Mouse (Mus musculus): ENCODE measurements at regions not wholly inside any gene's neighbourhood (a gene's known extent, or its start where the extent isn't known, plus 50 kb on each side); places are given as distances from the start of the nearest gene placed in this dataset.

DNA sequence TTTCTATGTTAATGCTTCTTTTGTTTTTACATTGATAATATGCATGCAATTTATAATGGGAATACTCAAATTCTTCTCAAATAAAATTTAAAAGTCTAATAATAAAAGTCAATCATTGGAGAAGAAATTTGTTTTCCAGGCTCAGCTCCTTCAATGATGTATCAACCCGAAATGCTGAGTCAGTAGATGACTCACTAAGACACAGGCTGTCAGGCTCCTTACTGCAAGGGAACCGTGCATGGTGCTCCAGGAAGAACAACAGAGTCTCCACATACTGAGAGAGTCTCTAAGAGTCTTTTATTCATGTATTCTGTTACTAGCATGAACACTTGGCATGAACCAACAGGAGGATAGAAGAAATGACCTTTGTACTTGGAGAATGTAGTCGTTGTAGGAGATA, 245.7 kb downstream of the 1190002N15Rik start:
- Histone ChIP-seq H3K27me3 (ENCODE audit: control insufficient read depth, insufficient read depth, low read length) (no peaks in the 10 kb centered on the region), H3K4me3 (ENCODE audit: control insufficient read depth in 1 of 2, insufficient read depth in 1 of 2, low read depth in 1 of 2, low read length in 2 of 2) (no peak overlapping the region), H3K27ac (replicated peaks in 1 of 2; ENCODE audit: control insufficient read depth in 1 of 2, insufficient read depth in 1 of 2, low read depth in 2 of 2, low read length in 2 of 2) (no peak overlapping the region), H3K36me3 (ENCODE audit: control insufficient read depth, insufficient read depth, low read length) (no peaks in the 10 kb centered on the region), H3K9ac (ENCODE audit: low read length) (no peak overlapping the region), H3K9me3 (ENCODE audit: control insufficient read depth, low read length) (no peaks in the 10 kb centered on the region), H3K4me2 (ENCODE audit: low read length) (no peak overlapping the region), H3K4me1 (ENCODE audit: control insufficient read depth in 2 of 2, insufficient read depth in 2 of 2, low read length in 2 of 2) (peaks cover 6 to 12% of the 10 kb centered on the region in 2 experiments; a peak in 3 of 4 replicates)
- 62% methylated on average over 3 of the region's 3 CpGs for WGBS
- no peak for ATAC-seq (ENCODE audit: insufficient number of reproducible peaks, insufficient read depth, low FRiP score, low read depth)

- Histone ChIP-seq H3K4me2 (ENCODE audit: low read length) (no peak overlapping the region), H3K9me3 (ENCODE audit: control insufficient read depth, low read length) (no peaks in the 10 kb centered on the region), H3K4me1 (ENCODE audit: control insufficient read depth in 2 of 2, insufficient read depth in 2 of 2, low read length in 2 of 2) (no peaks in the 10 kb centered on the region; a peak in 2 of 4 replicates), H3K4me3 (ENCODE audit: control insufficient read depth in 1 of 2, insufficient read depth in 1 of 2, low read depth in 1 of 2, low read length in 2 of 2) (no peak overlapping the region), H3K9ac (ENCODE audit: low read length) (no peak overlapping the region), H3K27ac (replicated peaks in 1 of 2; ENCODE audit: control insufficient read depth in 1 of 2, insufficient read depth in 1 of 2, low read depth in 2 of 2, low read length in 2 of 2) (no peak overlapping the region), H3K36me3 (ENCODE audit: control insufficient read depth, insufficient read depth, low read length) (no peaks in the 10 kb centered on the region), H3K27me3 (ENCODE audit: control insufficient read depth, insufficient read depth, low read length) (no peaks in the 10 kb centered on the region)
- ATAC-seq (ENCODE audit: insufficient number of reproducible peaks, insufficient read depth, low FRiP score, low read depth): no peak
These were observed 248.3 kb downstream of the 1190002N15Rik start for GRCm38 (mm10) chr9:94289546-94289945.

- 41% methylated on average over 2 of the region's 2 CpGs for WGBS
- peaks cover 0 to 3% of the 10 kb centered on the region in 2 experiments; a peak in 3 of 4 replicates for H3K4me1 ChIP-seq (ENCODE audit: control insufficient read depth in 2 of 2, insufficient read depth in 2 of 2, low read length in 2 of 2)
- H3K27ac ChIP-seq (replicated peaks in 1 of 2; ENCODE audit: control insufficient read depth in 1 of 2, insufficient read depth in 1 of 2, low read depth in 2 of 2, low read length in 2 of 2): no peak overlapping the region
- H3K9ac ChIP-seq (ENCODE audit: low read length): no peak overlapping the region
- no peaks in the 10 kb centered on the region for H3K9me3 ChIP-seq (ENCODE audit: control insufficient read depth, low read length)
- no peaks in the 10 kb centered on the region for H3K27me3 ChIP-seq (ENCODE audit: control insufficient read depth, insufficient read depth, low read length)
- ATAC-seq (ENCODE audit: insufficient number of reproducible peaks, insufficient read depth, low FRiP score, low read depth): no peak
- H3K4me2 ChIP-seq (ENCODE audit: low read length): no peak overlapping the region
- H3K4me3 ChIP-seq (ENCODE audit: control insufficient read depth in 1 of 2, insufficient read depth in 1 of 2, low read depth in 1 of 2, low read length in 2 of 2): no peak overlapping the region
- H3K36me3 ChIP-seq (ENCODE audit: control insufficient read depth, insufficient read depth, low read length): no peaks in the 10 kb centered on the region
These were observed 250.3 kb downstream of the 1190002N15Rik start for GRCm38 (mm10) chr9:94287559-94287958.

DNA sequence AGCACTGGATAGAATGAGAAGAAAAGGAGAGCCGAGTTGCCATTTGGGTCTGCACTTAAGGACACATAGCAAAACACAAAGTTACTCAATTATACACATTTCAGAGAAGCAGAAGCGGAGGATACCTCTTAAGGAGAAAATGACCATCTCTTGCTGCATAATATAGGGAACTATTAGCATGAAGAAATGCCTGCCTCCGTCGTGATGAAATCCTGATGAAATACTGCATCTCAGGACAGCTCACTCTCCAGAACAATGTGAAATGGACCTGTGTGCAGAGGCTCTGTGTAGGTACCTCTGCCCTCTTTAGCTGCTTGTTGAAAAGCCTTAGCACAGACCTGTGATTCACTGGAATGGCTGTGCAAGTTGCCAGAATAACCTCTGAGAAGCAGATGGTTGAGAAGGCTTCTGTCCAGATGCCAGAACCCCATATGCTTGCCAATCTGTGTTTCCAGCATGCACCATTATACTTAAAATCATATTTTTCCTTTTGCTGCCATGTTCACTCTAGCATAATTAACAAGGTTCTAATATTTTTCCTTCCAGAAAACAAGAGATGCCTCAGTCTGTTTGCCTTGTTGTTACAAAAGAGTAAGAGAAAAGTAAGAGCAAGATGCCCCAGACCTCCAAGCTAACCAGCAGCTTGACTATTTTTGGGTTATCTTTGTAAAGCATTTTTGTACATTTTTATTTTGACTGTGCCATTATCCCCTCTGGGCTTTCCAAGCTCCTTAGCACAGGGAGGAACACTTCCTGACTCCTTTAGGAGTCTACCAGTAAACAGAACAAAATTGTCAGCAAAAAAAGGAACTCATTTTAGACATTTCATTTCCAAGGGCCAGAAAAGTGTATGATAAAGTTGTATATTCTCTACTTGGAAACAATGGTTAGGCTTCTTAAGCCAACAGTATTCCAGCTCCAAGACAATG, 259.0 kb downstream of the 1190002N15Rik start:
- Histone ChIP-seq H3K4me2 (ENCODE audit: low read length) (no peak overlapping the region), H3K27ac (replicated peaks in 1 of 2; ENCODE audit: control insufficient read depth in 1 of 2, insufficient read depth in 1 of 2, low read depth in 2 of 2, low read length in 2 of 2) (no peak overlapping the region), H3K27me3 (ENCODE audit: control insufficient read depth, insufficient read depth, low read length) (no peaks in the 10 kb centered on the region), H3K9me3 (ENCODE audit: control insufficient read depth, low read length) (no peaks in the 10 kb centered on the region), H3K4me3 (ENCODE audit: control insufficient read depth in 1 of 2, insufficient read depth in 1 of 2, low read depth in 1 of 2, low read length in 2 of 2) (no peak overlapping the region), H3K36me3 (ENCODE audit: control insufficient read depth, insufficient read depth, low read length) (no peaks in the 10 kb centered on the region), H3K9ac (ENCODE audit: low read length) (no peak overlapping the region), H3K4me1 (ENCODE audit: control insufficient read depth in 2 of 2, insufficient read depth in 2 of 2, low read length in 2 of 2) (no peaks in the 10 kb centered on the region; a peak in 1 of 4 replicates)
- no peak for ATAC-seq (ENCODE audit: insufficient number of reproducible peaks, insufficient read depth, low FRiP score, low read depth)
- WGBS: 79% methylated on average over 4 of the region's 4 CpGs

DNA sequence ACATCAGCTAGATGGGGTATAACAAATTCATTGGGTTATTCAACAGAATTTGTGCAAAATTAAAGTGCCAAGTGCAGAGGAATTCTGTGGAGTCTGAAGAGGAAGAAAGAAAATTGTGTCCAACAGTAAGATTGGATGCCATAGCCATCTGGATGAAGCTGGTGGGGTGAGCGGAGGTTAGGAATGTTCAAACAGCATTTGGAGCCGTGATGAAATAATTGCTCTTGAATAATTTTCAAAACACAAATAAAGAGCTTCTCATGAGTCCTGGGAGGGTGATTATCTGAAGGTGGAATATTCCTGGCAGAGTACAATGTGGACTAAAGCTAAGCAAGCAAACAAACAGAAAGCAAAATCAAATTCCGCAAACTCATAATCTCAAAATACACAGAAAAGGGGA, 260.8 kb downstream of the 1190002N15Rik start:
- Histone ChIP-seq H3K27ac (replicated peaks in 1 of 2; ENCODE audit: control insufficient read depth in 1 of 2, insufficient read depth in 1 of 2, low read depth in 2 of 2, low read length in 2 of 2) (no peak overlapping the region), H3K36me3 (ENCODE audit: control insufficient read depth, insufficient read depth, low read length) (no peaks in the 10 kb centered on the region), H3K27me3 (ENCODE audit: control insufficient read depth, insufficient read depth, low read length) (no peaks in the 10 kb centered on the region), H3K9ac (ENCODE audit: low read length) (no peak overlapping the region), H3K4me3 (ENCODE audit: control insufficient read depth in 1 of 2, insufficient read depth in 1 of 2, low read depth in 1 of 2, low read length in 2 of 2) (no peak overlapping the region), H3K4me1 (ENCODE audit: control insufficient read depth in 2 of 2, insufficient read depth in 2 of 2, low read length in 2 of 2) (no peaks in the 10 kb centered on the region), H3K9me3 (ENCODE audit: control insufficient read depth, low read length) (no peaks in the 10 kb centered on the region), H3K4me2 (ENCODE audit: low read length) (no peak overlapping the region)
- 94% methylated on average over 3 of the region's 3 CpGs for WGBS
- no peak for ATAC-seq (ENCODE audit: insufficient number of reproducible peaks, insufficient read depth, low FRiP score, low read depth)

- Histone ChIP-seq H3K4me2 (ENCODE audit: low read length) (no peak overlapping the region), H3K9ac (ENCODE audit: low read length) (no peak overlapping the region), H3K36me3 (ENCODE audit: control insufficient read depth, insufficient read depth, low read length) (no peaks in the 10 kb centered on the region), H3K4me1 (ENCODE audit: control insufficient read depth in 2 of 2, insufficient read depth in 2 of 2, low read length in 2 of 2) (no peaks in the 10 kb centered on the region), H3K4me3 (ENCODE audit: control insufficient read depth in 1 of 2, insufficient read depth in 1 of 2, low read depth in 1 of 2, low read length in 2 of 2) (no peak overlapping the region), H3K9me3 (ENCODE audit: control insufficient read depth, low read length) (no peaks in the 10 kb centered on the region), H3K27ac (replicated peaks in 1 of 2; ENCODE audit: control insufficient read depth in 1 of 2, insufficient read depth in 1 of 2, low read depth in 2 of 2, low read length in 2 of 2) (no peak overlapping the region), H3K27me3 (ENCODE audit: control insufficient read depth, insufficient read depth, low read length) (no peaks in the 10 kb centered on the region)
- WGBS: 84% methylated on average over 5 of the region's 5 CpGs
- no peak for ATAC-seq (ENCODE audit: insufficient number of reproducible peaks, insufficient read depth, low FRiP score, low read depth)
These were observed 268.7 kb downstream of the 1190002N15Rik start for GRCm38 (mm10) chr9:94269213-94269612.

- no peak overlapping the region for H3K27ac ChIP-seq (replicated peaks in 1 of 2; ENCODE audit: control insufficient read depth in 1 of 2, insufficient read depth in 1 of 2, low read depth in 2 of 2, low read length in 2 of 2)
- no peak overlapping the region for H3K4me2 ChIP-seq (ENCODE audit: low read length)
- 88% methylated on average over 1 of the region's 1 CpGs for WGBS
- H3K4me3 ChIP-seq (ENCODE audit: control insufficient read depth in 1 of 2, insufficient read depth in 1 of 2, low read depth in 1 of 2, low read length in 2 of 2): no peak overlapping the region
- no peak overlapping the region for H3K9ac ChIP-seq (ENCODE audit: low read length)
- H3K4me1 ChIP-seq (ENCODE audit: control insufficient read depth in 2 of 2, insufficient read depth in 2 of 2, low read length in 2 of 2): no peaks in the 10 kb centered on the region
- no peaks in the 10 kb centered on the region for H3K9me3 ChIP-seq (ENCODE audit: control insufficient read depth, low read length)
- H3K36me3 ChIP-seq (ENCODE audit: control insufficient read depth, insufficient read depth, low read length): no peaks in the 10 kb centered on the region
- no peak for ATAC-seq (ENCODE audit: insufficient number of reproducible peaks, insufficient read depth, low FRiP score, low read depth)
- no peaks in the 10 kb centered on the region for H3K27me3 ChIP-seq (ENCODE audit: control insufficient read depth, insufficient read depth, low read length)
These were observed 270.6 kb downstream of the 1190002N15Rik start for GRCm38 (mm10) chr9:94267243-94267642.

Measured in heart, embryonic 14.5 days (tissue).